Mouse (Mus musculus) midbrain, embryonic 13.5 days (tissue): ENCODE measurements at regions not wholly inside any gene's neighbourhood (a gene's known extent, or its start where the extent isn't known, plus 50 kb on each side); places are given as distances from the start of the nearest gene placed in this dataset.

Experiments
- ATAC-seq: fragments of 200-750 bp; cut with Nextera tagmentation; 2 replicates; pipeline ENCODE4 v1.8.0; 2017; ENCODE audit warnings: mild to moderate bottlenecking, moderate TSS enrichment, moderate library complexity
- H3K27ac ChIP-seq: fragments of 300-500 bp; sonication (generic); 2 replicates; pipeline ENCODE4 v1.5.1; 2015; ENCODE audit warnings: inconsistent platforms, mild to moderate bottlenecking, moderate library complexity
- H3K27me3 ChIP-seq: fragments of 300-500 bp; sonication (generic); 2 replicates; pipeline ENCODE4 v1.6.1; 2015; ENCODE audit warnings: mild to moderate bottlenecking, inconsistent platforms
- H3K36me3 ChIP-seq: fragments of 300-500 bp; sonication (generic); 2 replicates; pipeline ENCODE4 v1.6.1; 2015; ENCODE audit warnings: mild to moderate bottlenecking, inconsistent platforms
- H3K4me1 ChIP-seq: fragments of 300-500 bp; sonication (generic); replicated peaks from 2 replicates; pipeline ENCODE4 v1.6.1; 2015; ENCODE audit warnings: inconsistent platforms
- H3K4me2 ChIP-seq: fragments of 300-500 bp; sonication (generic); replicated peaks from 2 replicates; pipeline ENCODE4 v1.6.1; 2015; ENCODE audit warnings: moderate library complexity, mild to moderate bottlenecking, inconsistent platforms
- H3K4me3 ChIP-seq: fragments of 300-500 bp; sonication (generic); replicated peaks from 2 replicates; pipeline ENCODE4 v1.5.1; 2015; ENCODE audit warnings: mild to moderate bottlenecking, inconsistent platforms
- H3K9ac ChIP-seq: fragments of 300-500 bp; sonication (generic); replicated peaks from 2 replicates; pipeline ENCODE4 v1.6.1; 2015; ENCODE audit warnings: mild to moderate bottlenecking, inconsistent platforms
- H3K9me3 ChIP-seq: fragments of 300-500 bp; sonication (generic); 2 replicates; pipeline ENCODE4 v1.6.1; 2016; ENCODE audit warnings: mild to moderate bottlenecking, inconsistent platforms
- WGBS: fragments of 180-500 bp; shearing (Covaris S2); methylation state at CpG from one replicate; pipeline ENCODE4 v1.1.7; 2015; 5-methylcytosine and 5-hydroxymethylcytosine counted together

GRCm38 (mm10) chr10:118043761-118044160 lies 97.8 kb upstream of the Mdm1 start:
- 80% methylated on average over 13 of the region's 13 CpGs for WGBS
- Histone ChIP-seq H3K4me2 (no peak overlapping the region), H3K36me3 (no peaks in the 10 kb centered on the region), H3K4me3 (no peak overlapping the region), H3K9me3 (no peaks in the 10 kb centered on the region), H3K9ac (no peak overlapping the region), H3K27ac (no peak overlapping the region), H3K4me1 (peaks cover 3% of the 10 kb centered on the region; the same call in 1 of the 2 replicates), H3K27me3 (no peaks in the 10 kb centered on the region)
- no peak for ATAC-seq

- WGBS, result 43% methylated on average over 3 of the region's 3 CpGs
- peaks cover 3% of the 10 kb centered on the region; the same call in 1 of the 2 replicates for H3K4me1 ChIP-seq
- no peaks in the 10 kb centered on the region for H3K36me3 ChIP-seq
- H3K4me2 ChIP-seq, result no peak overlapping the region
- no peak overlapping the region for H3K27ac ChIP-seq
- no peak for ATAC-seq
- no peak overlapping the region for H3K9ac ChIP-seq
- no peaks in the 10 kb centered on the region for H3K27me3 ChIP-seq
- no peaks in the 10 kb centered on the region for H3K9me3 ChIP-seq
- H3K4me3 ChIP-seq, result no peak overlapping the region
These were observed 96.8 kb upstream of the Mdm1 start for GRCm38 (mm10) chr10:118044840-118045239.

GRCm38 (mm10) chr10:118045427-118045826 lies 96.2 kb upstream of the Mdm1 start:
- Histone ChIP-seq H3K36me3 (no peaks in the 10 kb centered on the region), H3K9me3 (no peaks in the 10 kb centered on the region), H3K27ac (no peak overlapping the region), H3K4me3 (no peak overlapping the region), H3K9ac (no peak overlapping the region), H3K4me1 (peaks cover 3% of the 10 kb centered on the region; the same call in 1 of the 2 replicates), H3K27me3 (no peaks in the 10 kb centered on the region), H3K4me2 (no peak overlapping the region)
- ATAC-seq, result no peak
- 81% methylated on average over 2 of the region's 2 CpGs for WGBS

GRCm38 (mm10) chr10:118046328-118046727 lies 95.3 kb upstream of the Mdm1 start:
- Histone ChIP-seq H3K4me3 (no peak overlapping the region), H3K36me3 (no peaks in the 10 kb centered on the region), H3K27ac (no peak overlapping the region), H3K9me3 (no peaks in the 10 kb centered on the region), H3K4me2 (no peak overlapping the region), H3K4me1 (peaks cover 3% of the 10 kb centered on the region; the same call in 1 of the 2 replicates), H3K9ac (no peak overlapping the region), H3K27me3 (no peaks in the 10 kb centered on the region)
- no peak for ATAC-seq
- WGBS, result 83% methylated on average over 4 of the region's 4 CpGs

- Histone ChIP-seq H3K27ac (no peak overlapping the region), H3K27me3 (no peaks in the 10 kb centered on the region), H3K4me1 (peaks cover 3% of the 10 kb centered on the region; the same call in 1 of the 2 replicates), H3K4me2 (no peak overlapping the region), H3K4me3 (no peak overlapping the region), H3K36me3 (no peaks in the 10 kb centered on the region), H3K9ac (no peak overlapping the region), H3K9me3 (no peaks in the 10 kb centered on the region)
- 88% methylated on average over 1 of the region's 1 CpGs for WGBS
- no peak for ATAC-seq
These were observed 94.8 kb upstream of the Mdm1 start for GRCm38 (mm10) chr10:118046831-118047230.

- H3K36me3 ChIP-seq, result no peaks in the 10 kb centered on the region
- no peaks in the 10 kb centered on the region for H3K27me3 ChIP-seq
- H3K4me2 ChIP-seq, result no peak overlapping the region
- H3K9me3 ChIP-seq, result no peaks in the 10 kb centered on the region
- H3K4me3 ChIP-seq, result no peak overlapping the region
- WGBS, result 90% methylated on average over 10 of the region's 10 CpGs
- H3K9ac ChIP-seq, result no peak overlapping the region
- peaks cover 3% of the 10 kb centered on the region; the same call in 1 of the 2 replicates for H3K4me1 ChIP-seq
- no peak for ATAC-seq
- no peak overlapping the region for H3K27ac ChIP-seq
These were observed 92.3 kb upstream of the Mdm1 start for GRCm38 (mm10) chr10:118049330-118049729.

- no peak for ATAC-seq
- Histone ChIP-seq H3K9me3 (no peaks in the 10 kb centered on the region), H3K4me3 (no peak overlapping the region), H3K4me1 (no peaks in the 10 kb centered on the region), H3K27me3 (no peaks in the 10 kb centered on the region), H3K36me3 (no peaks in the 10 kb centered on the region), H3K9ac (no peak overlapping the region), H3K27ac (no peak overlapping the region), H3K4me2 (no peak overlapping the region)
- 93% methylated on average over 5 of the region's 5 CpGs for WGBS
These were observed 91.4 kb upstream of the Mdm1 start for GRCm38 (mm10) chr10:118050152-118050641.

- Histone ChIP-seq H3K4me2 (no peak overlapping the region), H3K9me3 (no peaks in the 10 kb centered on the region), H3K4me1 (peaks cover 7% of the 10 kb centered on the region), H3K36me3 (no peaks in the 10 kb centered on the region), H3K27me3 (no peaks in the 10 kb centered on the region), H3K27ac (no peak overlapping the region), H3K4me3 (no peak overlapping the region), H3K9ac (no peak overlapping the region)
- WGBS, result 85% methylated on average over 11 of the region's 11 CpGs
- ATAC-seq, result no peak
These were observed 89.6 kb upstream of the Mdm1 start for GRCm38 (mm10) chr10:118052042-118052441.

- no peak overlapping the region for H3K27ac ChIP-seq
- H3K4me3 ChIP-seq, result no peak overlapping the region
- no peaks in the 10 kb centered on the region for H3K36me3 ChIP-seq
- 85% methylated on average over 12 of the region's 12 CpGs for WGBS
- H3K27me3 ChIP-seq, result no peaks in the 10 kb centered on the region
- no peak for ATAC-seq
- H3K9me3 ChIP-seq, result no peaks in the 10 kb centered on the region
- H3K4me1 ChIP-seq, result peaks cover 12% of the 10 kb centered on the region
- H3K4me2 ChIP-seq, result no peak overlapping the region
- H3K9ac ChIP-seq, result no peak overlapping the region
These were observed 89.1 kb upstream of the Mdm1 start for GRCm38 (mm10) chr10:118052477-118052876.

GRCm38 (mm10) chr10:118053037-118053436 lies 88.6 kb upstream of the Mdm1 start:
- 94% methylated on average over 5 of the region's 5 CpGs for WGBS
- H3K9me3 ChIP-seq, result no peaks in the 10 kb centered on the region
- no peak overlapping the region for H3K4me3 ChIP-seq
- peaks cover 14% of the 10 kb centered on the region for H3K4me1 ChIP-seq
- no peaks in the 10 kb centered on the region for H3K27me3 ChIP-seq
- no peaks in the 10 kb centered on the region for H3K36me3 ChIP-seq
- no peak overlapping the region for H3K4me2 ChIP-seq
- no peak for ATAC-seq
- no peak overlapping the region for H3K27ac ChIP-seq
- H3K9ac ChIP-seq, result no peak overlapping the region

GRCm38 (mm10) chr10:118056789-118057271 lies 84.8 kb upstream of the Mdm1 start:
- Histone ChIP-seq H3K27ac (peak overlapping the region; percentile 53; the same call in 1 of the 2 replicates), H3K4me3 (peak overlapping the region; percentile 9; the same call in 1 of the 2 replicates), H3K9me3 (no peaks in the 10 kb centered on the region), H3K27me3 (0 out of 2 replicates have a peak, but pooled peaks cover 4% of the 10 kb centered on the region), H3K36me3 (no peaks in the 10 kb centered on the region), H3K9ac (no peak overlapping the region; the same call in 1 of the 2 replicates), H3K4me1 (peaks cover 14% of the 10 kb centered on the region), H3K4me2 (peak overlapping the region; percentile 31)
- peak; percentile 55; the same call in 1 of the 2 replicates for ATAC-seq
- 22% methylated on average over 9 of the region's 9 CpGs for WGBS

- H3K9me3 ChIP-seq, result no peaks in the 10 kb centered on the region
- H3K27me3 ChIP-seq, result 0 out of 2 replicates have a peak, but pooled peaks cover 4% of the 10 kb centered on the region
- no peak for ATAC-seq
- 71% methylated on average over 3 of the region's 3 CpGs for WGBS
- no peak overlapping the region for H3K9ac ChIP-seq
- no peak overlapping the region for H3K27ac ChIP-seq
- peaks cover 14% of the 10 kb centered on the region for H3K4me1 ChIP-seq
- no peak overlapping the region for H3K4me2 ChIP-seq
- H3K4me3 ChIP-seq, result no peak overlapping the region
- H3K36me3 ChIP-seq, result no peaks in the 10 kb centered on the region
These were observed 84.1 kb upstream of the Mdm1 start for GRCm38 (mm10) chr10:118057516-118057915.

GRCm38 (mm10) chr10:118064816-118065216 lies 76.8 kb upstream of the Mdm1 start:
- 63% methylated on average over 7 of the region's 7 CpGs for whole genome bisulfite sequencing
- Histone ChIP-seq H3K9me3 (no peaks in the 10 kb centered on the region), H3K27ac (no peak overlapping the region), H3K4me3 (no peak overlapping the region), H3K4me2 (no peak overlapping the region), H3K27me3 (0 out of 2 replicates have a peak, but pooled peaks cover 2% of the 10 kb centered on the region), H3K36me3 (no peaks in the 10 kb centered on the region), H3K4me1 (no peaks in the 10 kb centered on the region), H3K9ac (no peak overlapping the region)
- no peak for ATAC-seq
